Mouse (Mus musculus) limb, embryonic 11.5 days (tissue): ENCODE data around the gene Myo1a. TPM values are rescaled to one million over a fixed set of nuclear protein-coding genes. Genes with fewer than 3 reads are reported as not detected.
"Not testable (repeated sequence)": the region's sequence is repeated elsewhere in the genome, so short reads cannot be mapped to it uniquely, and the experiment has no call there.

Experiments used
- ATAC-seq: fragments of 200-750 bp; cut with Nextera tagmentation; 2 replicates; pipeline ENCODE4 v1.8.0; 2017; ENCODE audit warnings: low read depth; ENCODE audit not compliant: insufficient number of reproducible peaks, low FRiP score, low TSS enrichment
- DNase-seq: peaks from one replicate; pipeline ENCODE4 v3.0.0-alpha.2; 2015; ENCODE audit warnings: low spot score
- H3K27ac ChIP-seq: fragments of 300-500 bp; sonication (generic); replicated peaks from 2 replicates; pipeline ENCODE4 v1.5.1; 2014; ENCODE audit warnings: low read depth, mild to moderate bottlenecking, low read length
- H3K27me3 ChIP-seq: fragments of 300-500 bp; sonication (generic); 2 replicates; pipeline ENCODE4 v1.6.1; 2014; ENCODE audit warnings: mild to moderate bottlenecking, low read length, mixed read lengths; ENCODE audit not compliant: control insufficient read depth, insufficient read depth
- H3K36me3 ChIP-seq: fragments of 300-500 bp; sonication (generic); 2 replicates; pipeline ENCODE4 v1.6.1; 2014; ENCODE audit warnings: mild to moderate bottlenecking, low read length, moderate library complexity, mixed read lengths; ENCODE audit not compliant: control insufficient read depth, insufficient read depth
- H3K4me1 ChIP-seq: fragments of 300-500 bp; sonication (generic); 2 replicates; pipeline ENCODE4 v1.6.1; 2014; ENCODE audit warnings: low read length, mixed read lengths; ENCODE audit not compliant: control insufficient read depth, insufficient read depth
- H3K4me2 ChIP-seq: fragments of 300-500 bp; sonication (generic); 2 replicates; pipeline ENCODE4 v1.6.1; 2014; ENCODE audit warnings: low read depth, mild to moderate bottlenecking, moderate library complexity; ENCODE audit not compliant: severe bottlenecking
- H3K4me3 ChIP-seq: fragments of 300-500 bp; sonication (generic); 2 replicates; pipeline ENCODE4 v1.5.1; 2014; ENCODE audit warnings: low read depth, low read length
- H3K9ac ChIP-seq: fragments of 300-500 bp; sonication (generic); 2 replicates; pipeline ENCODE4 v1.6.1; 2014; ENCODE audit warnings: mild to moderate bottlenecking, low read length
- H3K9me3 ChIP-seq: fragments of 300-500 bp; sonication (generic); 2 replicates; pipeline ENCODE4 v1.6.1; 2016; ENCODE audit warnings: low read length; ENCODE audit not compliant: control insufficient read depth
- WGBS: fragments of 180-500 bp; shearing (Covaris S2); extraction: QIAGEN DNeasy Blood & Tissue Kit; methylation state at CpG from one replicate; pipeline ENCODE4 v1.1.7; 2014; 5-methylcytosine and 5-hydroxymethylcytosine counted together
- polyA plus RNA-seq: library from polyadenylated mRNA; unstranded; fragments of >200 nt; fragmentation: Nextera tagmentation; extraction: Ambion mirVana; gene quantifications from 2 replicates; pipeline ENCODE4 v1.2.1, GENCODE M21; 2014

Gene Myo1a
- polyA plus RNA-seq, result 0.40 and 0.61 TPM in 2 replicates

- no peak within 1 kb of the TSS for H3K4me2 ChIP-seq
- no peak for DNase-seq
- no peaks in the 10 kb centered on the region for H3K27me3 ChIP-seq
- no peaks in the 10 kb centered on the region for H3K36me3 ChIP-seq
- no peaks in the 10 kb centered on the region for H3K9me3 ChIP-seq
- H3K27ac ChIP-seq, result no peak within 1 kb of the TSS
- H3K9ac ChIP-seq, result no peak within 1 kb of the TSS
- no peak within 1 kb of the TSS for H3K4me3 ChIP-seq
- no peaks in the 10 kb centered on the region for H3K4me1 ChIP-seq
- whole genome bisulfite sequencing, result 64% methylated on average over 2 of the region's 2 CpGs
- ATAC-seq, result no peak
These were observed at the start of gene Myo1a for GRCm38 (mm10) chr10:127704766-127705220. Gene Myo1a, plus strand, starts transcription at chr10:127705170.

DNA sequence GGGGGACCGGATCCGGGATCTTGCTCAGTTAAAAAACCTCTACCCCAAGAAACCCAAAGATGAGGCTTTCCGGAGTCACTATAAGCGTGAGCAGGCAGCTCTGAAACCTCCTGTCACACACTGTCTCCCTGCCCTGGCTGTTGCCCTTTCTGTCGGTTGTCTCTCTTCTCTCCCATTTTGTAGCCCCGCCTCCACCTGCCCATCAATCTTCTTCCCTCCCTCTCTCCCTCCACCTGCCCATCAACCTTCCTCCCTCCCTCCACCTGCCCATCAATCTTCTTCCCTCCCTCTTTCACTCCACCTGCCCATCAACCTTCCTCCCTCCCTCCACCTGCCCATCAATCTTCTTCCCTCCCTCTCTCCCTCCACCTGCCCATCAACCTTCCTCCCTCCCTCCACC is 47.4 kb upstream of the Myo1a start:
- not testable (repeated sequence) for H3K9me3 ChIP-seq, H3K27ac ChIP-seq, H3K36me3 ChIP-seq, DNase-seq, H3K4me2 ChIP-seq, H3K27me3 ChIP-seq, H3K9ac ChIP-seq, H3K4me3 ChIP-seq, ATAC-seq
- peaks cover 18% of the 10 kb centered on the region for H3K4me1 ChIP-seq
- 49% methylated on average over 6 of the region's 6 CpGs for WGBS

- DNase-seq, result no peak
These were observed 46.9 kb upstream of the Myo1a start for GRCm38 (mm10) chr10:127658076-127658475.

GRCm38 (mm10) chr10:127659551-127659950 is 45.4 kb upstream of the Myo1a start:
- WGBS, result 73% methylated on average over 1 of the region's 1 CpGs

More at GRCm38 (mm10) chr10:127658076-127658475, 46.9 kb upstream of the Myo1a start:
- no peak overlapping the region for H3K4me3 ChIP-seq
- no peaks in the 10 kb centered on the region for H3K27me3 ChIP-seq
- H3K9me3 ChIP-seq, result no peaks in the 10 kb centered on the region
- no peak for ATAC-seq
- H3K36me3 ChIP-seq, result peaks cover 12% of the 10 kb centered on the region
- H3K27ac ChIP-seq, result no peak overlapping the region
- 14% methylated on average over 6 of the region's 6 CpGs for WGBS
- H3K4me1 ChIP-seq, result peaks cover 22% of the 10 kb centered on the region
- no peak overlapping the region for H3K9ac ChIP-seq
- H3K4me2 ChIP-seq, result no peak overlapping the region

GRCm38 (mm10) chr10:127661291-127661914 is 43.6 kb upstream of the Myo1a start:
- peak overlapping the region; percentile 41 for H3K4me2 ChIP-seq
- no peaks in the 10 kb centered on the region for H3K9me3 ChIP-seq
- H3K36me3 ChIP-seq, result peaks cover 16% of the 10 kb centered on the region
- H3K9ac ChIP-seq, result peak overlapping the region; percentile 47
- H3K27ac ChIP-seq, result no peak overlapping the region; the same call in 1 of the 2 replicates
- ATAC-seq (no peak), DNase-seq (no peak)
- 21% methylated on average over 13 of the region's 14 CpGs for WGBS
- peaks cover 47% of the 10 kb centered on the region for H3K4me1 ChIP-seq
- H3K4me3 ChIP-seq, result no peak overlapping the region
- no peaks in the 10 kb centered on the region for H3K27me3 ChIP-seq

More at GRCm38 (mm10) chr10:127659551-127659950, 45.4 kb upstream of the Myo1a start:
- Histone ChIP-seq H3K27me3 (no peaks in the 10 kb centered on the region), H3K4me1 (peaks cover 36% of the 10 kb centered on the region), H3K4me3 (no peak overlapping the region), H3K36me3 (peaks cover 16% of the 10 kb centered on the region), H3K4me2 (no peak overlapping the region), H3K27ac (no peak overlapping the region), H3K9me3 (no peaks in the 10 kb centered on the region), H3K9ac (no peak overlapping the region)
- ATAC-seq (no peak), DNase-seq (no peak)

GRCm38 (mm10) chr10:127661915-127662663 is 42.9 kb upstream of the Myo1a start:
- H3K27me3 ChIP-seq, result no peaks in the 10 kb centered on the region
- 7% methylated on average over 16 of the region's 16 CpGs for WGBS
- H3K36me3 ChIP-seq, result peaks cover 16% of the 10 kb centered on the region
- H3K9me3 ChIP-seq, result no peaks in the 10 kb centered on the region
- peak overlapping the region; percentile 41 for H3K4me2 ChIP-seq
- peak overlapping the region; percentile 5; the same call in 1 of the 2 replicates for H3K4me3 ChIP-seq
- peak overlapping the region; percentile 48 for H3K27ac ChIP-seq
- peaks cover 47% of the 10 kb centered on the region for H3K4me1 ChIP-seq
- H3K9ac ChIP-seq, result peak overlapping the region; percentile 47
- DNase-seq (peak; percentile 59), ATAC-seq (no peak)

DNA sequence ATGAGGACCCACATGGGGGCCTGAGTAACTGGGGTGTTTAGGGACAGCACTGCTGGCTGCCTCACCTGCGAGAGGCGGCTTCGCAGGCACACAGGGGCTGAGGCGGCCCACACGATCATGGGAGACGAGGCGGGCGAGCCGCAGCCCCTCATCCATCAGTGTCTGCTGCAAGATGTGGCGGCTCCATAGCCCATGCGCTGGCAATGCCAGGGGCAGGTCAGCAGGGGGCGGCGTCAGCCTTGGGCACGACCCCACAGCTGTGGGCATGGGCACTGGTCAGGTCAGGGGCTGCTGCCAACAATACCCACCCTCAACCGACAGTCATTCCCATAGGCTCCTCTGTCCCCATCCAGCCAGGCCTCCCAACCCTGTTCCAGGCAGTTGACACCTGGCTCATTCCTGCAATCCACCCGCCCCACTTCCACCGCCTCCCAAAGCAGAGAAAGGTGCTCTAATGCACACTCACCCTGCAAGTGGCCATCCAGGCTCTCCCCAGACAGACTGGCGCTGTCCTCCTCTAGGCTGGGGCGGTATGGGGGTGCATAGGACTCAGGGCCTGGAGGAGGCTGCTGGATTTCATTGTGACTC is 42.2 kb upstream of the Myo1a start:
- Histone ChIP-seq H3K27me3 (no peaks in the 10 kb centered on the region), H3K36me3 (peaks cover 16% of the 10 kb centered on the region), H3K4me2 (peak overlapping the region; percentile 41), H3K4me1 (peaks cover 47% of the 10 kb centered on the region), H3K4me3 (peak overlapping the region; percentile 5; the same call in 1 of the 2 replicates), H3K9me3 (no peaks in the 10 kb centered on the region), H3K9ac (no peak overlapping the region), H3K27ac (peak overlapping the region; percentile 48)
- DNase-seq, result peak; percentile 48
- ATAC-seq, result no peak
- 19% methylated on average over 19 of the region's 19 CpGs for WGBS

DNA sequence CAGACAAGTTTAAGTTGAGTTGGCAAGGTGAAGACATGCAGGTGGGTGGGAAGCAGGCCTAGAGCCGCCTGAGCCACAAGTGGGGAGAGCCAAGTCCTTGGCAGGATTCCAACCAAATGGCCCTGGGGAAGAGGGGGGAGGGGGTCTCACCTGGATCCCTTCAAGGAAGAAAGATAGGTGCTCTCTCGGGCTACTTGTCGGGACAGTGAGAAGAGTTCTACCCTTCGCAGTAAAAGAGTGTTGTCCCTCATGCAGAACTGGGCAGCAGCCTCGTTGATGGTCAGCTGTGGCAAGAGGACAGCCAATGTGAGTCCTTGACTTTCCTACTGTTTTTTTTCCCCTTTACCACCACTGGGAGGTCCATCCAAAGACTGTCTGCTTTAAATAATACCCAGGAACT is 41.4 kb upstream of the Myo1a start:
- H3K27ac ChIP-seq, result no peak overlapping the region
- WGBS, result 13% methylated on average over 5 of the region's 5 CpGs
- H3K4me2 ChIP-seq, result no peak overlapping the region
- peaks cover 47% of the 10 kb centered on the region for H3K4me1 ChIP-seq
- H3K36me3 ChIP-seq, result peaks cover 16% of the 10 kb centered on the region
- H3K27me3 ChIP-seq, result no peaks in the 10 kb centered on the region
- H3K9me3 ChIP-seq, result no peaks in the 10 kb centered on the region
- ATAC-seq (no peak), DNase-seq (no peak)
- H3K9ac ChIP-seq, result no peak overlapping the region
- no peak overlapping the region for H3K4me3 ChIP-seq
